Mouse (Mus musculus): ENCODE data around the gene Get4. TPM values are rescaled to one million over a fixed set of nuclear protein-coding genes. Genes with fewer than 3 reads are reported as not detected.

Get4 gene
- total RNA-seq, 2 experiments from 2014 or later, result 51.5 to 52.9 TPM

DNA sequence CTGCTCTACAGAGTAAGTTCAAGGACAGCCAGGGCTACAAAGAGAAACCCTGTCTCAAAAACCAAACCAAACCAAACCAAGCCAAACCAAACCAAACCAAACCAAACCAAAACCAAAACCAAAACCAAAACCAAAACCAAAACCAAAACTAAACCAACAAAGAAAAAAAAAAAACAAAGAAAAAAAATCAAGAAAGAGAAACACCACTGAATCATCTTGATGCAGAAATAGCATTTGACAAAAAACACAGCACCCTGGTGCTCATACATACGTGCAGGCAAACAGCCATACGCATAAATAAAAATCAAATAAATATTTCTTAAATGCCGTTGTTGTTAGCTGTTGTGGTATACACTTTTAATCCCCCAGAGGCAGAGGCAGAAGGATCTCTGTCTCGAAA lies 58.4 kb downstream of the Get4 start:
- intact Hi-C loops (cut with DNase I), result no loop called here
- no peak for DNase-seq (ENCODE audit: low spot score in 2 of 2)

- DNase-seq (ENCODE audit: low spot score in 2 of 2), result no peak
- intact Hi-C loops (cut with DNase I), result no loop called here
Measured at GRCm38 (mm10) chr5:139311822-139312221, 59.7 kb downstream of the Get4 start.

- intact Hi-C loops (cut with DNase I), result no loop called here
- DNase-seq (ENCODE audit: low spot score in 2 of 2), result no peak
Measured at GRCm38 (mm10) chr5:139313536-139313935, 61.4 kb downstream of the Get4 start.

- intact Hi-C loops (cut with DNase I), result no loop called here
- no peak for DNase-seq (ENCODE audit: low spot score in 2 of 2)
Measured at GRCm38 (mm10) chr5:139314941-139315642, 63.0 kb downstream of the Get4 start.

DNA sequence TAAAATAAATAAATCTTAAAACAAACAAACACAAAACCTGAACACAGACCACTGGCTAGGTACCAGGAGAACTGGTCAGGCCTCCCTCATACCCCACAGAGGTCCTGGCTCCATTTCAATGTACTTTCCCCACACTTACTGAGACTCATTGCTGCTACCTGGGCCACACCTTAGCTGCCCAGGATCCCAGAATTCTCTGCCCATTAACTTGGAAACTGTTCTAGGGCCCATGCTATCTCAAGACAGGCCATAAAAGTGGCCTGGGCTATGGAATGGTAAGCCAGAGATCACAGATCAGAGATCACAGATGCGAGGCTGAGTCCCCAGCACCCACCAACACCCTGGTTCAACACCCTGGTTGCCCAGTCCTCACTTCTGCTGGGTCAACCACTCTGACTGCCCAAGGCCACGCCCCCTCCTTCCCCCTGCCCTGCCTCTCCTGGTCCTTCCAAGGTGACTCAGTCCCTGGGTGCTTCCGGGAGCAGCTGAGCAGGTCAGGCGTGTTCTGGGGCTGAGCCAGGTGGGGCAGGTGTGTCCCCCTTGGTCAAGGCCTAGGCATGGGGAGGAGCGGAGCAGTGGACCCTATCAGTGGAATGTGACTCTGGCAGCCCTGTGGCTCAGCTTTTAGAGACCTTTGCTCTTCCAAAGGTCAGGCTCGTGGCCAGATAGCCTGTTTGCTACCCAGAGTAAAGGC lies 65.0 kb downstream of the Get4 start:
- DNase-seq (ENCODE audit: low spot score in 2 of 2), result no peak
- intact Hi-C loops (cut with DNase I), result no loop called here

GRCm38 (mm10) chr5:139317751-139318504 lies 65.8 kb downstream of the Get4 start:
- peak; percentile 57 to 58 for DNase-seq (ENCODE audit: low spot score in 2 of 2)

More at GRCm38 (mm10) chr5:139317751-139318504, 65.8 kb downstream of the Get4 start:
- intact Hi-C loops (cut with DNase I), result no loop called here

Other genes with a start within 250 kb of the Get4 start
- gene Prkar1b, start 102.3 kb upstream of the Get4 start, total RNA-seq (2021), result 100 to 1,000 TPM; 738 to 861 TPM
- gene Dnaaf5, start 102.1 kb upstream of the Get4 start, total RNA-seq (2021), result 1 to 10 TPM; 6.7 to 7.7 TPM
- 100 to 1,000 TPM; 136 to 141 TPM for gene Sun1, start 51.7 kb upstream of the Get4 start, total RNA-seq (2021)
- gene Adap1, start 73.3 kb downstream of the Get4 start, total RNA-seq (2021), result 100 to 1,000 TPM; 260 to 316 TPM
- 10 to 100 TPM; 65.7 to 74.4 TPM for gene Cox19, start 99.1 kb downstream of the Get4 start, total RNA-seq (2021)
- not detected for gene Cyp2w1, start 100.3 kb downstream of the Get4 start, total RNA-seq (2021)
- gene Gpr146, start 125.4 kb downstream of the Get4 start, total RNA-seq (2021), result 10 to 100 TPM; 13.5 to 14.0 TPM
- under 1 TPM in 1 of 2 experiments, not detected in 1; 0.27 TPM for gene C130050O18Rik, start 153.0 kb downstream of the Get4 start, total RNA-seq (2021)
- gene Gper1, start 170.8 kb downstream of the Get4 start, total RNA-seq (2021), result 1 to 10 TPM; 2.9 to 3.3 TPM
- gene 3110082I17Rik, start 208.2 kb downstream of the Get4 start, total RNA-seq (2021), result 10 to 100 TPM; 15.3 to 17.0 TPM
- gene Zfand2a, start 232.2 kb downstream of the Get4 start, total RNA-seq (2021), result 10 to 100 TPM; 63.6 to 67.6 TPM

Measured in left cerebral cortex, postnatal 36 days (tissue).